Mouse (Mus musculus) hindbrain, embryonic 10.5 days (tissue): ENCODE data around the gene Herc1. TPM values are rescaled to one million over a fixed set of nuclear protein-coding genes. Genes with fewer than 3 reads are reported as not detected.
"Not testable (repeated sequence)": the region's sequence is repeated elsewhere in the genome, so short reads cannot be mapped to it uniquely, and the experiment has no call there.

Experiments used
- DNase-seq: peaks from one replicate; pipeline ENCODE4 v3.0.0-alpha.2; 2017; ENCODE audit warnings: low spot score
- H3K27ac ChIP-seq: fragments of 300-500 bp; sonication (generic); 2 replicates; pipeline ENCODE4 v1.5.1; 2016; ENCODE audit warnings: mild to moderate bottlenecking, moderate library complexity
- H3K27me3 ChIP-seq: fragments of 300-500 bp; sonication (generic); 2 replicates; pipeline ENCODE4 v1.6.1; 2016; ENCODE audit warnings: mild to moderate bottlenecking; ENCODE audit not compliant: poor library complexity, insufficient read depth, severe bottlenecking
- H3K36me3 ChIP-seq: fragments of 300-500 bp; sonication (generic); 2 replicates; pipeline ENCODE4 v1.6.1; 2016; ENCODE audit warnings: mild to moderate bottlenecking, moderate library complexity
- H3K4me1 ChIP-seq: fragments of 300-500 bp; sonication (generic); replicated peaks from 2 replicates; pipeline ENCODE4 v1.6.1; 2016; ENCODE audit warnings: mild to moderate bottlenecking
- H3K4me3 ChIP-seq: fragments of 300-500 bp; sonication (generic); 2 replicates; pipeline ENCODE4 v1.5.1; 2016; ENCODE audit warnings: mild to moderate bottlenecking, moderate library complexity
- H3K9me3 ChIP-seq: fragments of 300-500 bp; sonication (generic); 2 replicates; pipeline ENCODE4 v1.6.1; 2016; ENCODE audit warnings: mild to moderate bottlenecking, moderate library complexity
- WGBS: fragments of 180-500 bp; shearing (Covaris S2); methylation state at CpG from one replicate; pipeline ENCODE4 v1.1.7; 2016; 5-methylcytosine and 5-hydroxymethylcytosine counted together
- polyA plus RNA-seq: library from polyadenylated mRNA; unstranded; fragments of >200 nt; fragmentation: Nextera tagmentation; extraction: Ambion mirVana; gene quantifications from 2 replicates; pipeline ENCODE4 v1.2.1, GENCODE M21; 2016

Gene Herc1
- polyA plus RNA-seq, 1 experiment from 2014 or later: 30.5 TPM

- H3K27ac ChIP-seq: no peak overlapping the region
- H3K9me3 ChIP-seq: no peaks in the 10 kb centered on the region
- no peak overlapping the region for H3K4me3 ChIP-seq
- H3K27me3 ChIP-seq: no peaks in the 10 kb centered on the region
- H3K36me3 ChIP-seq: no peaks in the 10 kb centered on the region
- 0 out of 2 replicates have a peak, but pooled peaks cover 3% of the 10 kb centered on the region for H3K4me1 ChIP-seq
- no peak for DNase-seq
- WGBS: 88% methylated on average over 14 of the region's 14 CpGs
Observed at GRCm38 (mm10) chr9:66360143-66360690, 10.0 kb downstream of the Herc1 start.

GRCm38 (mm10) chr9:66368890-66369433, 18.7 kb downstream of the Herc1 start:
- WGBS: 78% methylated on average over 4 of the region's 4 CpGs
- Histone ChIP-seq H3K4me1 (peaks cover 10% of the 10 kb centered on the region), H3K9me3 (no peaks in the 10 kb centered on the region), H3K27ac (no peak overlapping the region), H3K36me3 (peaks cover 21% of the 10 kb centered on the region), H3K4me3 (no peak overlapping the region), H3K27me3 (no peaks in the 10 kb centered on the region)
- no peak for DNase-seq

- no peak for DNase-seq
- Histone ChIP-seq H3K9me3 (no peaks in the 10 kb centered on the region), H3K4me3 (no peak overlapping the region), H3K36me3 (peaks cover 28% of the 10 kb centered on the region), H3K4me1 (peaks cover 10% of the 10 kb centered on the region), H3K27me3 (no peaks in the 10 kb centered on the region), H3K27ac (no peak overlapping the region)
- 86% methylated on average over 3 of the region's 3 CpGs for WGBS
Observed at GRCm38 (mm10) chr9:66370334-66370733, 20.1 kb downstream of the Herc1 start.

GRCm38 (mm10) chr9:66370847-66371246, 20.6 kb downstream of the Herc1 start:
- DNase-seq: no peak
- Histone ChIP-seq H3K27ac (no peak overlapping the region), H3K27me3 (no peaks in the 10 kb centered on the region), H3K4me3 (no peak overlapping the region), H3K4me1 (peaks cover 10% of the 10 kb centered on the region), H3K36me3 (peaks cover 28% of the 10 kb centered on the region), H3K9me3 (no peaks in the 10 kb centered on the region)
- 91% methylated on average over 3 of the region's 3 CpGs for WGBS

GRCm38 (mm10) chr9:66373432-66373831, 23.2 kb downstream of the Herc1 start:
- DNase-seq: no peak
- H3K36me3 ChIP-seq: peaks cover 39% of the 10 kb centered on the region
- no peak overlapping the region for H3K4me3 ChIP-seq
- WGBS: 92% methylated on average over 3 of the region's 3 CpGs
- H3K9me3 ChIP-seq: no peaks in the 10 kb centered on the region
- no peaks in the 10 kb centered on the region for H3K27me3 ChIP-seq
- H3K27ac ChIP-seq: no peak overlapping the region
- peaks cover 5% of the 10 kb centered on the region for H3K4me1 ChIP-seq

GRCm38 (mm10) chr9:66374495-66375478, 24.5 kb downstream of the Herc1 start:
- Histone ChIP-seq H3K27me3 (no peaks in the 10 kb centered on the region), H3K4me3 (no peak overlapping the region), H3K27ac (no peak overlapping the region), H3K9me3 (no peaks in the 10 kb centered on the region), H3K36me3 (peaks cover 42% of the 10 kb centered on the region), H3K4me1 (no peaks in the 10 kb centered on the region)
- no peak for DNase-seq

GRCm38 (mm10) chr9:66383417-66383816, 33.2 kb downstream of the Herc1 start:
- Histone ChIP-seq H3K36me3 (peaks cover 32% of the 10 kb centered on the region), H3K27me3 (no peaks in the 10 kb centered on the region), H3K4me3 (no peak overlapping the region), H3K27ac (no peak overlapping the region), H3K4me1 (no peaks in the 10 kb centered on the region; the same call in 1 of the 2 replicates), H3K9me3 (no peaks in the 10 kb centered on the region)
- 93% methylated on average over 3 of the region's 3 CpGs for WGBS
- no peak for DNase-seq

GRCm38 (mm10) chr9:66390338-66390737, 40.1 kb downstream of the Herc1 start:
- H3K36me3 ChIP-seq: peaks cover 69% of the 10 kb centered on the region
- H3K27ac ChIP-seq: not testable (repeated sequence)
- WGBS: 93% methylated on average over 2 of the region's 2 CpGs

GRCm38 (mm10) chr9:66393304-66393703, 43.1 kb downstream of the Herc1 start:
- Histone ChIP-seq H3K9me3 (no peaks in the 10 kb centered on the region), H3K4me1 (no peaks in the 10 kb centered on the region), H3K27me3 (no peaks in the 10 kb centered on the region), H3K4me3 (no peak overlapping the region), H3K27ac (no peak overlapping the region), H3K36me3 (peaks cover 70% of the 10 kb centered on the region)
- no peak for DNase-seq
- WGBS: 92% methylated on average over 5 of the region's 5 CpGs

More at GRCm38 (mm10) chr9:66390338-66390737, 40.1 kb downstream of the Herc1 start:
- DNase-seq, H3K9me3 ChIP-seq, H3K27me3 ChIP-seq, H3K4me1 ChIP-seq, H3K4me3 ChIP-seq: not testable (repeated sequence)

GRCm38 (mm10) chr9:66423492-66423891, 73.2 kb downstream of the Herc1 start:
- DNase-seq: no peak
- no peak overlapping the region for H3K27ac ChIP-seq
- no peaks in the 10 kb centered on the region for H3K4me1 ChIP-seq
- H3K36me3 ChIP-seq: peaks cover 19% of the 10 kb centered on the region
- H3K9me3 ChIP-seq: no peaks in the 10 kb centered on the region
- no peaks in the 10 kb centered on the region for H3K27me3 ChIP-seq
- H3K4me3 ChIP-seq: no peak overlapping the region

GRCm38 (mm10) chr9:66440007-66440406, 89.8 kb downstream of the Herc1 start:
- Histone ChIP-seq H3K27ac (no peak overlapping the region), H3K36me3 (peaks cover 81% of the 10 kb centered on the region), H3K4me3 (no peak overlapping the region), H3K27me3 (no peaks in the 10 kb centered on the region), H3K9me3 (no peaks in the 10 kb centered on the region), H3K4me1 (no peaks in the 10 kb centered on the region)
- DNase-seq: no peak
- 94% methylated on average over 8 of the region's 8 CpGs for WGBS

- H3K4me1 ChIP-seq: no peaks in the 10 kb centered on the region
- H3K4me3 ChIP-seq: no peak overlapping the region
- H3K27me3 ChIP-seq: no peaks in the 10 kb centered on the region
- WGBS: 88% methylated on average over 5 of the region's 5 CpGs
- peaks cover 78% of the 10 kb centered on the region for H3K36me3 ChIP-seq
- H3K9me3 ChIP-seq: no peaks in the 10 kb centered on the region
- DNase-seq: no peak
- H3K27ac ChIP-seq: no peak overlapping the region
Observed at GRCm38 (mm10) chr9:66448253-66448652, 98.0 kb downstream of the Herc1 start.

- 65% methylated on average over 4 of the region's 4 CpGs for WGBS
- H3K9me3 ChIP-seq: no peaks in the 10 kb centered on the region
- peaks cover 74% of the 10 kb centered on the region for H3K36me3 ChIP-seq
- no peak for DNase-seq
- no peak overlapping the region for H3K4me3 ChIP-seq
- H3K4me1 ChIP-seq: no peaks in the 10 kb centered on the region
- no peaks in the 10 kb centered on the region for H3K27me3 ChIP-seq
- no peak overlapping the region for H3K27ac ChIP-seq
Observed at GRCm38 (mm10) chr9:66465087-66465486, 114.8 kb downstream of the Herc1 start.
